Comparison of ENCODE assay signal across 8 mouse cellular contexts in genomic region chr10:60245041-60245440, GRCm38 (mm10). TPM values are rescaled to one million over a fixed set of nuclear protein-coding genes. Genes with fewer than 3 reads are reported as not detected.
DNase-seq lines count a peak whose midpoint lies in the region; ATAC-seq lines count a peak whose summit lies in the region.

No protein-coding gene starts in this region.

- DNase-seq in WW6 (ENCODE audit: low read depth, low spot score) = peak; percentile 75
- DNase-seq in cerebellum, postnatal 4 days (ENCODE audit: low spot score in 2 of 2) = peak; percentile 89 to 93
- DNase-seq in gastrocnemius, adult 8-10 months (ENCODE audit: low spot score in 2 of 2) = peak; percentile 83 to 84
- DNase-seq in left cerebral cortex, adult 9 months (ENCODE audit: low spot score in 2 of 2) = peak; percentile 61 to 96
- peak; percentile 94 for DNase-seq in right cerebral cortex, postnatal 14 days
- peak; percentile 87 to 89 for DNase-seq in urinary bladder, postnatal 36 days (ENCODE audit: low spot score in 2 of 2)

- peak; percentile 93 for ATAC-seq in inflammation-experienced regulatory T-cells, adult 6 months
- ATAC-seq in megakaryocyte-erythroid progenitor cell, adult 5-6 weeks (replicated peaks; ENCODE audit: low FRiP score, low TSS enrichment, poor library complexity, severe bottlenecking) = peak; percentile 92

RNA-seq across cellular contexts. Expression of gene Chst3, which starts 26.0 kb away (rescaled TPM):
- under 1 TPM; 0.22 to 0.45 (median 0.32) TPM for total RNA-seq in gastrocnemius, adult 8-10 months (2022)
- under 1 TPM in 2 of 3 experiments, not detected in 1; 0.36 to 0.40 TPM for polyA plus RNA-seq in inflammation-experienced regulatory T-cells, adult 6 months (2017; shearing (Covaris generic))
- 0.40 and 5.4 TPM in 2 replicates for total RNA-seq in megakaryocyte-erythroid progenitor cell, adult 5-6 weeks (2014; fragmentation: Nextera tagmentation)
- 0.11 TPM in 1 of 2 replicates, not detected in the other for total RNA-seq in megakaryocyte-erythroid progenitor cell, adult 5-6 weeks (2017)

RNA-seq across cellular contexts. Expression of gene Psap, which starts 32.4 kb away (rescaled TPM):
- 100 to 1,000 TPM; 813 to 866 (median 853) TPM for total RNA-seq in gastrocnemius, adult 8-10 months (2022)
- polyA plus RNA-seq in inflammation-experienced regulatory T-cells, adult 6 months (2017; shearing (Covaris generic)) = 100 to 1,000 TPM in 2 of 3 experiments, 10 to 100 TPM in 1; 79.4 to 218 (median 211) TPM
- total RNA-seq in megakaryocyte-erythroid progenitor cell, adult 5-6 weeks (2014; fragmentation: Nextera tagmentation) = 82.8 and 89.3 TPM in 2 replicates
- total RNA-seq in megakaryocyte-erythroid progenitor cell, adult 5-6 weeks (2017) = 84.3 and 86.1 TPM in 2 replicates

Comparison
In these comparisons a context has a peak if more than half of its experiments do, and no peak if none do; other contexts are left out.
1. Peak in every context shown above with its lines: DNase-seq and ATAC-seq.
2. RNA of gene Psap, which starts 32.4 kb away (total RNA-seq): 813 to 866 TPM in gastrocnemius, adult 8-10 months; 82.8 to 89.3 TPM in megakaryocyte-erythroid progenitor cell, adult 5-6 weeks; every median in the first group is over 4 times any median in the second.